Mouse (Mus musculus) CD4-positive, CD25-positive, alpha-beta regulatory T cell, adult 4 months (primary cell): ENCODE measurements around the gene G3bp1. TPM values are rescaled to one million over a fixed set of nuclear protein-coding genes. Genes with fewer than 3 reads are reported as not detected.

Experiments used
- ATAC-seq: one replicate; pipeline ENCODE4 v1.8.0; 2017
- polyA plus RNA-seq, 2 experiments: library from polyadenylated mRNA; unstranded; fragments of 100-300 nt; shearing (Covaris generic); gene quantifications; one replicate each; pipeline ENCODE4 v1.2.1; 2017

Gene G3bp1
- polyA plus RNA-seq: 10 to 100 TPM; 61.1 to 74.7 TPM

DNA sequence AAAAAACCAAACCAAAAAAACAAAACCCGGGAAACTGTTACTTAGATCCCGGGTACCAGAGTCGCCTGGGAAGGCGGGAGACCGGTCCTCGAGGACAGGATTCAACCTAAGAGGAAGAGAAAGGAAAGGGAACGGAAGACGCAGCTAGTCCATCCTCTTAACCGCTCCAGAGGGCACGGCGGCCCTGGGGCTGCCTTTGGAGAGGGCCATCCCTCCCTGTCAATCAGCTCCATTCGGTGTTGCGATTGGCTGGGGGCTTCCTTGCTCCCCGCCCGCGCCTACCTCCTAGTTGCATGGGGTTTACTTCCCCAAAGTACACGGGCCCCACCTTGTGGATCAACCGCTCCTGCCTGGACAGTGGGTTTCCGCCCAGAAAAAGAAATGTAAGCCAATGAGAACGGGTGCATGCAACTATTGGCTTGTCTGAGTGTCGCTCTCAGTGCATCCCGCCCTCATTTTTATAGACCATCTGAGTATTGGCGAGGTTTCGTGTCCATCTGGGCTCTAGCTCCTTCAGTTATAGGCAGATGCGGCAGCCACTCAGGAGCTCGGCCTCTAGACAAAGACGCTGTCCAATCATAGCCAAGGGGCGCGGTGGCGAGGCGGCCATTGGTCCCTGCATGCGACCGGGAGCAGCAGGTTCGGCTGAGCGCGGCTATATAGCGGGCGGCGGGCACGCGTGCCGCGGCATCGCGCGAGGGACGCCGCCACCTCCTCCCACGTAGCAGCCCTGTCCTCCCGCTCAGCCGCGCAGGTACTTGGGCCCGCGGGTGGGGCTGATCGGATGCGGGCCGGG, at the start of gene G3bp1:
G3bp1 (plus strand) TSS at position 638 of the 796 bp plus-strand sequence.
- ATAC-seq: peak; percentile 87

DNA sequence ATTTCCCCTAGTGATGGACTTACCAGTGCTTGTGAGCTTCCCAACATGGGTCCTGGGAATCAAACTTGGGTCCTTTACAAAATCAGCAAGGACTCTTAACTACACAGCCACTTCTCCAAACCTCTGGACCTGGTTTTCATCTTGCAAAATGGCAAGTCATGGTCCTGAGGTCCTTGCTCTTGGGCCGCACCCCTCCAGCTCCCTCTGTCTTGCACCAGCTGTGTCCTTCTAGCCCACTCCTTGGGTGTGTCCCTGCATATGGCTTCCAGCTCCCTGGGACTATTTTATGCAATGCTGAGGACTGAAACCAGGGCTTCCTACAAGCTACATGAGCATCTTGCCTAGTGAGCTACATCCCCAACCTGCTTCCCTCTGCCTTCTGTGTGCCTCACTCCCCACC, 46.5 kb upstream of the G3bp1 start, which contains the start of gene Sparc:
Sparc (minus strand) TSS at position 206 of the 400 bp plus-strand sequence.
- no peak for ATAC-seq

DNA sequence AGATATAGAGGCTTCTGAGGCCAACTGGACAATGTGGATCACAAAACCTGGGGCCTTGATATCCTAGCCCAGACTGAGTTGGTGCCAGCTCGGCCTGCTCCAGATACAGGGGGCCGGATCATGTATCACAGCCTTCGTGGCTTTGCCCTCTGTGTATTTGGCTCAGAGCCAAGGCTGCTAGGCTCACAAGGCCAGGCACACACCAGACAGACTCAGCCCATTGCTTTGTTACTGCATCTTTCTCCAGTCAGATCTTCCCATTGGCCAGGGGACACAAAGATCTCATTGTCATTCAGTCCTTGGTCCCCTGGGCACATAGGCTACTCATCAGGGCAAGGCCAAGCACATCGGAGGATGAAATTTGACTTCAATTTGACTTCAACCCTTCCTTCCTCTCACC, 45.7 kb upstream of the G3bp1 start:
- no peak for ATAC-seq

DNA sequence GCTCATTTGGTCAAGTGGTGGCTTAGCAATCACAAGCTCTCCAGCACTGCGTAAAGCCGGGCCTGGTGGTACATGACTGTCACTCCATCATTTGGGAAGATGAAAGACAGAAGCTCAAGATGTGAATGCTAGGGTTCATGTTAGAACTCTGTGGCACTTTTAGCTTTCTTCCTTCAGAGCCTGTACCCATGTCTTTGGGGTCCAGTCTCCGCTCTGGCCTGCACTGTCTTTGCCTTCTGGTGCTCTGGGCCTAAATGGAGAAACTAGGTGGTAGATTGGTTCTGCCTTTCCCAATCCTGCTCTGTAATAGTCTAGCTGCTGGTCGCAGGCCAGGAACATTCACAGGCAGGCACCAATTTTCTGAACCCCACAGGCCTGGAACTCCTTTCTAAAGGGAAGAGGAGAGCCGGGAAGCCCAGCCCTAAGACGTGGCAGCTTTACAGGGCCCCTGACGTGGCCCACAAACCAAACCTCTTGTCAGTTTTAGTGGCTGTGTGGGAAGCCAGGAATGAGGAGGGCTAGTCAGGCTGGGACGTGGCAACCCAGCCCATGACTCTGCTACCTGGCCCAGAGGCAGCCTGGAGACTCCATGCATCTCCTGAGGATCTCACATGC, 44.6 kb upstream of the G3bp1 start:
- no peak for ATAC-seq

DNA sequence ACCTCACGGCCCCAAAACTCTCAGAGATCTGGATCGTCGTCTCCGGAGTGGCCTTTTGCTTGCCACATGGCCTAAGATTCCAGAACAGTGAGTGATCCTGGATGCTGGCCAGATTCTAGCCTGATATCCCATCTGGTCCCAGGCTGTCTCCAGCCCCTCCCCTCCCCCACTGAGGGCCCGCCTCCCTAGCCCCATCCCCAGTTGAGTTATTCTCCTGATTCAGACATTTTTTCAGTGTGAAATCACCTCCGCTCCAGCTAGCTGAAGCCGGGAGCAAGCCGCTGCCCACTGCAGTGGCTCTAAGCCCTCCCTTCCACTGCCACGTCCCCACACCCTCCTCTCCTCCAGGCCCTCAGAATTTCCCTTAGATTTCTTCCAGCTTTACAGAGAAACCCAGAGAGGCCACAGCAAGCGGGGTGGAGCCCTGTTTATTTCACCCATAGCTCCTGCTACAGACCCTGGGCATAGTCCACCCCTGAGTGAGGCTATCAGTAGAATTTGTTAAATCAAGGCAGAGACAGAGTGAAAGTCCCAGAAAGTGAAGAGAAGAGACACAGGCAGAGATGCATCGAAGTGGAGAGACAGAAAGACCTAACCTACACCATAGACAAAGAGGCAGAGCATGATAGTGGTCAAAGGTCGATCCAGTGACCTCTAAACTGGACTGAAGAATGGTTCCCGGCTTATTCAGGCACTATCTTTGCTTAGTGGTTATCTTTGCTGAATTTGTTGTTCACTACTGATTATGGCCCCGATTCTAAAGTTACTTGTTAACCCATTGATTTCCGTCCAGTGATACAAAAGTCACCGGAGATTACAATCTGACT, 41.1 kb upstream of the G3bp1 start:
- no peak for ATAC-seq

DNA sequence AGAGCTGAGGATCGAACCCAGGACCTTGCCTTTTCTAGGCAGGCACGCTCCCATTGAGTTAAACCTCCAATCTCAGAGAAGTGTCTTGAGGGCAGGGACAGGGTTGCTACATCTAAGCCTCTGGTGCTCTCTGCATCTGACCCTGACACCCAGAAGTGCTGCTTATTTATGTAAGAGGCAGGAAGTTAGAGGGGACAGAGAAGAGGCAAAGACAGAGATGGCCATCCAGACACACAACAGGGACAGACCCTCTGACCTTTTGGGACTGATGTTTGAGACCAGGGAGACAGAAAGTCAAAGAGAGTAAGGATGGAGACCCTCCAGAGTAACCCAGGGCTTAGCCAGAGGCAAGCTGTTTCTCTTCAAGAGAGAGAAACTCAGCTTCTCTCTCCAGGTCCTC, 39.5 kb upstream of the G3bp1 start:
- no peak for ATAC-seq

GRCm38 (mm10) chr11:55432981-55433380, 36.5 kb upstream of the G3bp1 start:
- no peak for ATAC-seq

GRCm38 (mm10) chr11:55436089-55436488, 33.4 kb upstream of the G3bp1 start:
- no peak for ATAC-seq

- ATAC-seq: no peak
Measured at GRCm38 (mm10) chr11:55438031-55438430, 31.5 kb upstream of the G3bp1 start.

DNA sequence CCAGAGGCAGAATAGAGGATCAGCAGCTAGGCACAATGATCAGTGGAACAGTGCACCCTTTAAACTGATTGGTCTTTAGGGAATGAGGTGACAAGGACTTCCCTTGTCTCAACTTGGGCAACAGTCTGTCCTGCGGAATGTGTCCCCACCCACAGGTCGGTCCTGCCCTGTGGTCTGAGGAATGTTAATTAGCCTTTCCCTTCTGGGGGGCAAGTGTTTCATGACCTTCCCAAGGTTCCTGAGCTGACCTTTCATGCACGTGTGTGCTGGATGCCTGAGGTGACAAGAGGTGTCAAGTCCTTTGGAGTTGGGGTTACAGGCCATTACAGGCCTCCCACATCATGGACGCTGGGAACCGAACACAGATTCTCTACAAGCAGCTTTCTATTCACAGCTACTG, 29.8 kb upstream of the G3bp1 start:
- ATAC-seq: no peak

GRCm38 (mm10) chr11:55444772-55445171, 24.7 kb upstream of the G3bp1 start:
- no peak for ATAC-seq

- no peak for ATAC-seq
Measured at GRCm38 (mm10) chr11:55446579-55446978, 22.9 kb upstream of the G3bp1 start.

- ATAC-seq: no peak
Measured at GRCm38 (mm10) chr11:55449531-55449930, 20.0 kb upstream of the G3bp1 start.

DNA sequence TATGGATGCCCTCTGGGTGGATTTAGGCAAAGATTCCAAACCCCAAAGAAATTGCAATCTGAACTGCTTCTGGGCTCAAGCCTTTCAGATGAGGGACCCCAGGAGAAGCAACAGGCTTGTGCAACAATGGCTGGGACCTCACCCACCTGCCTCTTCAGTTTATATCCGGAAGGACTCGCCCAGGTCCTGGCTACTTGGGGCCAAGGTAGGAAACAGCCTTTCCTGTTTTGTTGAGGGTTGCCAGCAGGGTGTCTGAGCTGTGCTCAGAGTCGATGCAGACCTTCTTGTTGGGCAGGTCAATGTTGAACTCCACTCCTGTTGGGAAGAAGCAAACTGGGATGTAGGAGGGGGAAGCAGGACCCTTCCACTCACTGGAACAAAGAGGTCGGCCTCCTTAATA, 19.2 kb upstream of the G3bp1 start:
- ATAC-seq: no peak

GRCm38 (mm10) chr11:55453640-55454039, 15.8 kb upstream of the G3bp1 start:
- no peak for ATAC-seq

DNA sequence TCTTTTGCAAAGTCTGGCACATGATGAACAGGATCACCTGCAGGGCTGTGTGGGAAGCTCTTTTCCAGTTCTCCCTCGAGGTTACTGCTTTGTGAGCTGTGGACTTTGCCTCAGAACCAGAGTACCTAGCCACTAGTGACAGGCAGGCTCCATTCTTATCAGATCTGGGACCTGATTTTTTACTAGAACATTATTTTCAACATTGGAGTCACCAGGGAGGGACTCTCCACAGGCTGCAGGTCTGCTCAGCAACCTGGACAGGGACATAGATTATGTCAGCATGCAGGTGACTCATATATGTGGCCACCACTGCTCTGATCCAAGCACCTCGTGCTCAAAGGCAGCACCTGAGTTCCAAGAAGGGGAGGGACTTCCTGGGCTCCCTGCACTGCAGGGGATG, 14.3 kb upstream of the G3bp1 start:
- ATAC-seq: no peak

GRCm38 (mm10) chr11:55458501-55458900, 11.0 kb upstream of the G3bp1 start:
- no peak for ATAC-seq

DNA sequence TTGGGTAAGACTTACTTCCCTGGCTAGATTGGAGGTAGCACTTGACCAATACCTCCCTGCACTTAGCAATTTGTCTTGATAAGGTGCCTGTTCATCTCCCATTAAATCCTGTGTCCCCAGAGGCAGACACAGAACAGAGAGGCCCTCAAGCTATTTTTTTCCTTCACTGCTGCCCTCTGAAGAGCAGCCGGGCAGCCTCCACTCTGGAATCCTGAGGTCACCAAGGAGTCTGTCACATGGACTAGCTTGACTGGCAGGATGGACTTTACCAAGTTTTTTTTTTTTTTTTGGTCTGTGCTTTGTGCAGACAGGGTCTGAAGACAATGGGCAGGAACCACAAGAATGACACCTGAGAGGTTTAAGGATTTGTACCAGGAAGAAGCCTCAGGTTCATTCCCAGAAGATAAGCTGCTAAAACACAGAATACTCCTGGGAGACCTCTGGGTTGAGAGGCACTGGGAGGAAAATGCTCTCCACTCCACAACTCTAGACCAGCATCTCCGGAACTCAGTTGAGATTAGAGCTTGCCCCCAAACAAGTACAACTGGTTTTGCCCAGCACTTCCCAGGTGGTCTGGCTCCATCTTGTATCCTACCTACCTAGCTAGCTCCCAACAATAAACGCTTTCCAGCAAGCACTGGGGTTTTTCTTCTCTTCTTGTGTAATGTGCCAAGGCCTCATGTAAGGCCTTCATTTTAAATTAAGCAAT, 9.5 kb upstream of the G3bp1 start:
- ATAC-seq: no peak

DNA sequence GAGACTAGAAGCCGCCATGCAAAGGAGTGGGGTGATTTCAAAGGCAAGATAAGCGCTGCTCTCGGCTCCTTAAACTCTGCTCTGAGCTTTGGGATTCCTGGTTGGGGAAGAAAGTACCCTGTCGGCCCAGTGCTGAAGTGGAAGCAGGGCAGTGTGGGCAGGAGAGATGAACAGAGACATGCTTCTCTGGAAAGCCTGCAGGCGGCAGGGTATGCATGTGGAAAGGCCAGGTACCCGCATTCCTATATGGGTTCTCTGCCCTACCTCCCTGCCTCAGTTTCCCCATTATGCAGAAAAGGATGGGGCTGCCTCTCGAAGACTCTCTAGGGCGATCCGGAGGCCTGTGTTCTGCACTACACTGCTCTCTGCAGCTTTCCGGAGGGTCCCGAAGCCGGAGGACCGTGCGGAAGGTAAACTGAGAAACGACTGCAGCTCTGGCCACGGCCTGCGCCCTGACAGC, 8.9 kb upstream of the G3bp1 start:
- ATAC-seq: peak; percentile 31

GRCm38 (mm10) chr11:55461019-55461645, 8.4 kb upstream of the G3bp1 start, which contains the start of gene Atox1:
TSS of gene Atox1 (minus strand) at chr11:55461239.
- peak; percentile 97 for ATAC-seq

- ATAC-seq: no peak
Measured at GRCm38 (mm10) chr11:55462149-55462548, 7.3 kb upstream of the G3bp1 start.

- ATAC-seq: no peak
Measured at GRCm38 (mm10) chr11:55464707-55465106, 4.8 kb upstream of the G3bp1 start.
